Mouse (Mus musculus): ENCODE measurements around the gene Usp3.
A peak's percentile ranks its signal among the peaks of the same experiment; 100 is the strongest.

Usp3 gene

GRCm38 (mm10) chr9:66510944-66511343 lies 82.0 kb downstream of the Usp3 start:
- no peak for DNase-seq (ENCODE audit: low spot score in 2 of 2)

DNA sequence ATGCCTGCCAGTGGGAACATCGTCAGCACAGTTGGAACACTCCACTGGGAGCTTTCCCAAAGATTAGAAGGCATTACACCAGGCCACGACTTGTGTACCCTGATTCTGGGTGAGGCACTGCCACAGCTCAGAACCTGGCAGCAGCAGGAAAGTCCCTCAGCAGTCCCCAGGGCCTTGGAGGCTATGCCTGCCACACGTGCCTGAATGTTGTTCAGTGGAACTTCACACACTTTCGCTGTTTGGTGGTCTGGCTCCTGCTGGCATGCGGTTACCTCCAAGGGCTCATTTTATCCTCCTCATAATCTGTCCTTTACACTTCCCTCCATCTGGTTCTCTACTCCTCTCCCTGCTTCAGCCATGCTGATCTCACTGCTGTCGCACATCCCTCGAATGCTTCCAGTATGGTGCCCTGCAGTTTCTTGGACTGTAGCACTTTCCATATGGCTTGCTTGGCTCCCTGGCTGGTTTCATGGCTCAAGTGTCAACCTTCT lies 82.5 kb downstream of the Usp3 start:
- DNase-seq (ENCODE audit: low spot score in 2 of 2), result no peak

DNA sequence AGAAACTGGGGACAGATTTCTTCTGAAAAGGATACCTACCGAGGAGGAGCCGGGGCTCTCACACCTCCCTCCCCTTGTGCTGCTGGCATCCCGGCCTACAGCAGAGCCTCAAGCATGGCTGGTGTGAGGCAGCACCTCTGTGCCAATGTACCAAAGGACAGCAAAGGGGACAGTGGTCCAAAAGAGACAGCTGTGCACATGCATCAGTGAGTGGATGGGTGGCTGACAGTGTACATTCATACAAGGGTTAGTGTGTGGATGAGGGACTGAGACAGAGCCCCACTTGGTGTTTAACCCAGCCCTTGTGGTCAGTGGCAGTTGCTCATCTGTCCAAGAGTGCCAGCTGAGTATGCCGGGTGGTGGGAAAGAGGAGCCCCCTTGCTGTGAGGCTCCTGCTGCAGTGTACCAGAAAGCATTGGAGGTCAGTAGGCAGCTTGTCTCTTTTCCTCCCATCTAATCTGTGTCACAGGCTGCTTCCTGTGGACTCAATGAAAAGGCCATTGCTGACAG lies 84.0 kb downstream of the Usp3 start:
- no peak for DNase-seq (ENCODE audit: low spot score in 2 of 2)

DNA sequence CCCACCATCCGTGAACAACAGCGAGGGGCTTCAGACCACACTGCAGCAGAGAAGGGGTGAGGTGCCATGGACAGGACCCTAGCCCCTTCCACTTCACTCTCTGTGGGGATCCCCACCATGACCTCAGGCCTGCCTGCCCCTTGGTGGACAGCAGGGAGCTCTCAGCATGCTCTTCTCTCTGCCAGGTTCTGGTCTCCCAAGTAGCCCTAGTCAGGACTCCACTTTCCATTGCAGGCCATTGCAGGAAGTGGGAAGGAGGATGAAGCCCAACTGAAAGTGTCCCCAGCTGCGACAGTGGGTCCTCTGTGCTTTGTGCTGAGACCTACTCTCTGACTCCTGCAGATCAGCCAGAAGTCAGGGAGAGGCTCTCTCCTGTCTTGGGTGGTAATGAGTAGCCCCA lies 85.3 kb downstream of the Usp3 start:
- DNase-seq (ENCODE audit: low spot score in 2 of 2), result no peak

- no peak for DNase-seq (ENCODE audit: low spot score in 2 of 2)
Observed at GRCm38 (mm10) chr9:66506424-66506823, 86.5 kb downstream of the Usp3 start.

- no peak for DNase-seq (ENCODE audit: low spot score in 2 of 2)
Observed at GRCm38 (mm10) chr9:66506011-66506410, 86.9 kb downstream of the Usp3 start.

- no peak for DNase-seq (ENCODE audit: low spot score in 2 of 2)
Observed at GRCm38 (mm10) chr9:66505141-66505917, 87.6 kb downstream of the Usp3 start.

GRCm38 (mm10) chr9:66504518-66504917 lies 88.4 kb downstream of the Usp3 start:
- peak in 1 of 2 experiments; percentile 43 for DNase-seq (ENCODE audit: low spot score in 2 of 2)

- no peak for DNase-seq (ENCODE audit: low spot score in 2 of 2)
Observed at GRCm38 (mm10) chr9:66503879-66504411, 89.0 kb downstream of the Usp3 start.

GRCm38 (mm10) chr9:66501248-66501647 lies 91.7 kb downstream of the Usp3 start:
- no peak for DNase-seq (ENCODE audit: low spot score in 2 of 2)

DNA sequence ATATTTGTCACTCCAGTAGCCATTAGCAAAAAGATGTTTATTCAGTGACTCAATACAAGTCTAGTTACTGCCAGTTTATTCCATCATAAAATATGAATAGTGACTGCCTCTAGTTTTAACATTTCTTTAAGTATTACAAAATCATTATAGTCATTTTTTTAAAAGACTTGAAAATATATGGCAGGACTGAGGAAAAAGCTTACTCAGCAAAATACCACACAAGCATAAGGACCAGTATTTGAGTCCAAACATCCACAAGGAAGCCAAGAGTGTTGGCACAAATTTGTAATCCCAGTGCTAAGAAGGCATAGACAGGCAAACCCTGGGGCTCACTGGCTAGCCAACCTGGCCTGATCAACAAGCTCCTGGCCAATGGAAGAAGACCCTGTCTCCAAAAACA lies 99.0 kb downstream of the Usp3 start:
- DNase-seq (ENCODE audit: low spot score in 2 of 2), result no peak

DNA sequence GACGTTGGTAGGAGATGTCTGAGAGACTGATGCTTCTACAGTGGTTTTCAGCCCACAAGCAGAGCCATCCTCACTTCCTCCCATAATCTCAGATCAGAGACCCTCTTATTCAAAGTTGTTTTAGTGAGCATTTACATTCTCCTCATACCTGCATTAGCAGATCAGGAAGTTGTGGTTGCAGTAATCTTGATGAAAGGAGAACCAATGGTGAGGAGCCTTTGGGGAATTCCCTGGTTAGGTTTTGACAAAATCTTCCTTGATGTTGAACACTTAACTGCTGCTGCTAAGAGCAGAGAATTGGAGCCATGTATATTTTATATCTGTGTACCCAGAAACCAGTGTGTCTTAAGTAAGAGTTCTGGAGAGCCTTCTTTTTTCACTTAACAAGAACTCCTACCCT lies 100.6 kb downstream of the Usp3 start:
- no peak for DNase-seq (ENCODE audit: low spot score in 2 of 2)

DNA sequence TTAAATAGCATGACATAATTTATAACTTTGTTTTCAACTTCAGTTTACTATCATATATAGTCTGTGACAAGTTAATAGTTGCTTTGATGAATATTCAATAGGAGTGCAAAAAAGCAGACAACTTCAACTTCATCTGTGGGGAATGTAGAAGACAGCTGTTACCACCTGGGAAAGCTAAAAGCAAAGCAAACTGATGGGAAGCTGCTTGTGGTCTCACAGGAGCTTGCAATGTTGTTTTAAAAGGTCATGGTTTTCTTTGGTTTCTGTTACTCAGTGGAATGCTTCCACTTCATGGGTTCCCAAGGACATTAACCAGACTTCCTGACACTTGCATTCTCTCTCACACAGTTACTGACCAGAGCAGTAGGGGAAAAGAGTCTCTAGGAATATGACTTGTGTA lies 104.2 kb downstream of the Usp3 start:
- DNase-seq (ENCODE audit: low spot score in 2 of 2), result no peak

GRCm38 (mm10) chr9:66483429-66483828 lies 109.5 kb downstream of the Usp3 start:
- DNase-seq (ENCODE audit: low spot score in 2 of 2), result no peak

- no peak for DNase-seq (ENCODE audit: low spot score in 2 of 2)
Observed at GRCm38 (mm10) chr9:66477785-66478184, 115.2 kb downstream of the Usp3 start.

DNA sequence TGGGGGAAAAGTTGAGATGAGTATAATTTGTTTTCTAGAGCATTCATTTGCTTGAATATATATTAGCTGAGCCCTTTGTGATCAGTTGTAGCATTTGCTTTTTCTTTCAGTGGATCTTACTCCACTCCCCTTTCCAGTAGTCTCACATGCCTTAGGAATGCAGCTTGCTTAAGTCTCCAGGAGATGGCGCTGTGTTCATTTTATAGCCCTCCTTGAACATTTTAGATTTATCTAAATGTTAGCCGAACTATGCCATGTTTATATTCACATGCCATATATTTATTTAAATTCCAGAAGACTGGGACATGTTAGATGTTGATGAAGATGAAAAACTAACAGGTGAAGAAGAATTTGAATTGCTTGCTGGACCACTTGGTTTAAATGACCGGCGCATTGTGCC lies 127.9 kb downstream of the Usp3 start:
- DNase-seq (ENCODE audit: low spot score in 2 of 2), result no peak

All from frontal cortex, postnatal 25 days (tissue).